Mouse (Mus musculus) adrenal gland, postnatal 36 days (tissue): ENCODE results near the gene Phlpp2. TPM values are rescaled to one million over a fixed set of nuclear protein-coding genes. Genes with fewer than 3 reads are reported as not detected.
"Not testable (repeated sequence)": the region's sequence is repeated elsewhere in the genome, so short reads cannot be mapped to it uniquely, and the experiment has no call there.

ENCODE experiments used
- DNase-seq, 2 experiments: peaks; one replicate each; pipeline ENCODE4 v3.0.0; 2021; ENCODE audit warnings: mixed read lengths in 1 of 2
- long read RNA-seq, 2 experiments: library from polyadenylated mRNA; stranded (forward); transcript quantifications; one replicate each; pipeline ENCODE4 v2.0.0; 2021; ENCODE audit warnings: borderline sequencing depth in 2 of 2
- total RNA-seq, 2 experiments: library from RNA; stranded (reverse); gene quantifications; 2 replicates each; pipeline ENCODE4 v1.2.3; 2021

Gene Phlpp2
- 1 to 10 TPM; 9.5 to 9.8 TPM for total RNA-seq
- long read RNA-seq, experiment 1, partial matches to known transcripts = 0 of 1 reads
- long read RNA-seq, experiment 1, other reads (novel, unspliced or antisense) = 1 of 1 reads
- long read RNA-seq, experiment 2, partial matches to known transcripts = 0 of 1 reads
- long read RNA-seq, experiment 2, other reads (novel, unspliced or antisense) = 1 of 1 reads

DNA sequence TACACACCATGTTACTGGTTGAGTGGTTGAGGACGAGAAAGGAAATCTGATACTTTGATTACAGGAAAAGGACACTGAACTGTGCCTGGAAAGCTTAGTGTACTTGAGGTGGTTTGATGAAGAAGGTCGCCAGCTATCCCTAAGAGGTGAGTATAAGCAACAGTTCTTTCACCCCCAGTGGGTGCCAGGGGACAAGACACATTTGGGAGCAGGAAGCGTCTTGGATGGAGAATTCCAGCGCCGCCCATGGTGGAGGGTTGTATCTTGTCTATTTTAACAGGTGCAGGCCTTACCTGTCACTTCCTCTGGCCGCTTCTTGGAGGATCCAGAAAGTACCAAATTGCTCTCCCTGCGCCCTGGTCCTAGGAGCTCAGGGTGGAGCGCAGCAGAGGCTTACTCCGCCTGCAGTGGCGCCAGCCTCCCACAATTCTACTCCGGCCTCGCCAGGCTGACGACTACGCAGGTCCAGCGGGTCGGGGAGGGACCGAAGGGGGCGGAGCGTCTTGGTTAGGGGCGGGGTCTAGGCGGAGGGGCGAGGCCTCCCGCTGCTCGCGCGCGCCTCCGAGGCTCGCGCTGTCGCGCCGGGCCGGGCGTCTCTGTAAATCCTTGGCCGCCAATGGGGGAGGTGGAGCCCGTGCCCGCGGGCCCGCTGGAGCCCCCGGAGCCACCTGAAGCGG, at the start of gene Phlpp2:
Gene Phlpp2, plus strand, starts transcription at position 540 of the 677 bp plus-strand sequence.
- DNase-seq = peak; percentile 99

DNA sequence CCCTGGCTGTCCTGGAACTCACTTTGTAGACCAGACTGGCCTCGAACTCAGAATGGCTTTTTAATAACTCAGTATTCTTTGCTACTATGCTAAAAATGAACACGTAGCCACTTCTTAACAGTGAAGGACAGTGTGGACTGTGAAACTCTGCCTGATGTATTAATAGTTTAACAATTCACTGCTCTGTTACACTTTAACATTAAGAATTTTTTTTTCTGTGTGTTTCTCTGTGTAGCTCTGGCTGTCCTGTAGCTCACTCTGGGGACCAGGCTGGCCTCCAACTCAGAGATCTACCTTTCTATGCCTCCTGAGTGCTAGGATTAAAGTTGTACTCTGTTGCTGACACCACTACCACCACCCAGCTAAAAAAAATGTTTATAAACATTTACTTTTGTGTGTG, 44.8 kb upstream of the Phlpp2 start:
- no peak for DNase-seq

DNA sequence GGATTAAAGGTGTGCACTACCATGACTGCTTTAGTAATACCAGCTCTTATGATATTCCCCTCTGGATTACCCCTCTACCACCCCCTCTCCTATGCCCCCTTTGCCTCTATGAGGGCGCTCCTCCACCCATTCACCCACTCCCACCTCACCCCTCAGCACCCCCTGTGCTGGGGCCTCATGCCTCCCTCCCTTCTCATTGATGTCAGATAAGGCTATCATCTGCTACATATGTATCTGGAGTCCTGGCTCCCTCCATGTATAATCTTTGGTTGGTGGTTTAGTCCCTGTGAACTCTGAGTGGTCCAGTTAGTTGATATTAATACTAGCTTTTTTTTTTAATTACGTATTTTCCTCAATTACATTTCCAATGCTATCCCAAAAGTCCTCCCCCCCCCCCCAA, 28.5 kb upstream of the Phlpp2 start:
- DNase-seq = no peak

DNA sequence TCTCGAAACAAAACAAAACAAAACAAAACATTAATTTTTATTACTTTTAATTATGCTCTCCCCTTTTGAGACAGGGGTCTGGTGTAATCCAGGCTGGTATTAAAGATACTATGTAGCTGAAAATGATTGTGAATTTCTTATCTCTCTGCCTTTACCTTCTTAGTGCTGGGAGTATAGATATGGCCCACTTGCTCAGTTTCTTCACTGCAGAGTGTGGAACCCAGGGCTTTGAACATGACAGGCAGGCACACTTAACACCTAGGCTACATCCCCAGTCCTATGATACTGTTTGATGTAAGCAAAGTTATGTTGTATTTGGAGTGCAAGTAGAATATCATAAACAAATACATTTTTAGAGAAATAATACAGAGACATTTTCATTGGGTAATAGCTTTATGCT, 25.9 kb upstream of the Phlpp2 start:
- no peak for DNase-seq

- DNase-seq = no peak
Observed at GRCm38 (mm10) chr8:109847866-109848265, 20.5 kb upstream of the Phlpp2 start.

- no peak for DNase-seq
Observed at GRCm38 (mm10) chr8:109848981-109849380, 19.4 kb upstream of the Phlpp2 start.

- peak; percentile 49 to 68 for DNase-seq
Observed at GRCm38 (mm10) chr8:109853423-109853822, 14.9 kb upstream of the Phlpp2 start.

DNA sequence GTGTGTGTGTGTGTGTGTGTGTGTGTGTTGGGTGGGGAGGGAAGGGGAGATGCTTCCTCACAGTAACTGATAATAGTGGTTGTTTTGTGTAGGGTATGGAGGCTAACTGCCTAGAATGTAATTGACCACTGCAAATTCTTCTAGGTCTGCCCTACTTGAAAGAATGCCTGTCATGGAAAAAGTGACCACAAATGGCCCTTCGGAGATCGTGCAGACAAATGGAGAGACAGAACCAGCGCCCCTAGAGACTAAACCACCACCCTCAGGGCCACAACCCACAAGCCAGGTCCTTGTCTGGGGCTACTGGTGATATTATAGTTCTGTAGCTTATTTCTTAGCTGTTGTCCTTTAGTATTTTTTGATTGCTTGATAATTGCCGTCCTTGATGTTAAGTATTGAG, 13.8 kb upstream of the Phlpp2 start:
- no peak for DNase-seq

DNA sequence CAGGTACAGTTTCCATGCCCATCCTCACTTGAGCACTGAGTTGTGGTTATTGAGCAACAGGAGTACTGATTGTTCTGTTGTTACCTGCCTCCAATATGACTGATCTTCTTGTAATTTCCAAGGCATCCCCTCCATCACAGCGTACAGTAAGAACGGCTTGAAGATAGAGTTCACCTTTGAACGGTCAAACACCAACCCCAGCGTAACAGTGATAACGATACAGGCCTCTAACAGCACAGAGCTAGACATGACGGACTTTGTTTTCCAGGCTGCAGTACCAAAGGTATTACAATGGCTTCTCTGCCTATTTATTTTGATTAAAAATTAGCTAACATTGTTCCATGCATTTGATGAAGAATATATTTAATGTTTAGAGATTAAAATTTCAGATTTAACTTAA, 12.9 kb upstream of the Phlpp2 start:
- no peak for DNase-seq

GRCm38 (mm10) chr8:109863398-109863797, 4.9 kb upstream of the Phlpp2 start:
- DNase-seq = peak; percentile 21 to 55

DNA sequence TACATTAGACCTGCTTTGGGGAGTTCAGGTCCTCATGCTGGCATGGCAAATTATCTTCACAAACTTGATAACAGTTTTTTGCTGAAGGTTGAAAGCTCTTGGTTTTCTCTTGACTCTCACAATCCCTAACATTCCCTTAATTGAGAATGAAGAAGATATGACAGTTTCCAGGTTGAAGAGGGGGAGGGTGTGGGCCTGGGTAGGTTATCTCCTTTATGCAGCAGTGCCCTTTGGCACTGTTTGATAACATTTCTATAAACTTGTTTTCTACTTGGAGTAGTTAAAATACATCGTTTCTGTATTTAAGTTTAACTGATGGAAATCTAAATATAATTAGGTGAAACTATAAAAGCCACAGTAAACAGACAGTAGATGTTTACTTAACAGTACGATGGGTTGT, 3.5 kb upstream of the Phlpp2 start:
- DNase-seq = no peak

GRCm38 (mm10) chr8:109865536-109865935, 2.8 kb upstream of the Phlpp2 start:
- no peak for DNase-seq

- no peak for DNase-seq
Observed at GRCm38 (mm10) chr8:109866690-109867089, 1.7 kb upstream of the Phlpp2 start.

- peak; percentile 56 to 68 for DNase-seq
Observed at GRCm38 (mm10) chr8:109868680-109869361, 479 bp downstream of the Phlpp2 start.

- DNase-seq = no peak
Observed at GRCm38 (mm10) chr8:109871056-109871455, 2.7 kb downstream of the Phlpp2 start.

GRCm38 (mm10) chr8:109873800-109874199, 5.5 kb downstream of the Phlpp2 start:
- DNase-seq = not testable (repeated sequence)

DNA sequence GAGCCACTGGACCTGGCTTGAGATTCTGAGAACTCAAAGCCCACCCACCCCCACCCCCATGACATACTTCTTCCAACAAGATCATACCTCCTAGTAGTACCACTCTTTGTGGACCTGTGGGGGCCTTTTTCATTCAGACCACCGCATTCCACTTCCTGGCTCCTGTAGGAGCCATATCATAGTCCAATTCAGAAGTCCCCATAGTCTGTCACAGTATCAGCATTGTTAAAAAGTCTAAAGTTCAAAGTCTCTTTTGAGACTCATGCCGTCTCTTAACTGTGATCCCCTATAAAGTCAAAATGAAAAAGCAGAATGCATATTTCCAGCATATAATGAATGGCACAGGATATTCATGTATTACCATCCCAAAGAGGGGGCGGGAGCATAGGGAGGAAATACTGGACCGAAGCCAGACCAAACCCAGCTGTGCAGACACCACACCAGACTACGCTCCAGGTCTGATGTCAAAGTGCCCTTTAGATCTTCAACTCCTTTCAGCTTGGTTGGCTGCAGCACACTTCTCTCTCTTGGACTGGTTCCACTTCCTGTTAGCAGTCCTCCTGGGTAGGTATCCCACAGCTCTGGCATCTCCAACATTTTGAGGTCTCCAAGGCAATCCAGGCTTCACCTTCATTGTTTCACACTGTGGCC, 11.8 kb downstream of the Phlpp2 start:
- no peak for DNase-seq

DNA sequence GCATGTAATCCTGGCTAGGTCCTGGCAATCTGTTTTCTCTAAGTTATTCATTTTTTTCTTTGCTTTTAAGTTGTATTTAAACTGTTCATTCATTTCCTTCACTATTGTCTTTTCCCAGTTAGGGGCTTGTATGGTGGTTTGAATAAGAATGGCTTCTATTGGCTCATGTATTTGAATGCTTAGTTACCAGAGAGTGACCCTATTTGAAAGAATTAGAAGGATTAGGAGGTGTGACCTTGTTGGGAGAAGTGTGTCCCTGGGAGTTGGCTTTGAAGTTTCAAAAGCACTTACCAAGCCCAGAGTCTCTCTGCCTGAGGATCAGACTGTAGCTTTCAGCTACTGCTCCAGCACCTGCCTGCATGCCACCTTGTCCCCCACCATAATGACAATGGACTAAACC, 17.0 kb downstream of the Phlpp2 start:
- no peak for DNase-seq

DNA sequence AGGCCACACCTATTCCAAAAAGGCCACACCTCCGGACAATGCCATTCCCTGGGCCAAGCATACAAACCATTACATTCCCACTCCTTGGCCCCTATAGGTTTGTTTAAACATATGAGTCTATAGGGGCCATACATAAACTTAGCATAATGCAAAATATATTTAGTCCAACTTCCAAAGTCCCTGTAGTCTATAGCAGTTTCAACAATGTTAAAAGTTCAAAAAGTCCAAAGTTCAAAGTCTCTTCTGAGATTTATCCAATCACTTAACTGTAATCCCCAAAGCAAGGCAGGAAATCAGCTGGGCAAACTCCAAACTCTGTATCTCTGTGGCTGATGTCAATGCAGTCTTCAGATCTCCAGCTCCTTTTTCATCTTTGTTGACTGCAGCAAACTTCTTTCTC, 20.9 kb downstream of the Phlpp2 start:
- DNase-seq = no peak

GRCm38 (mm10) chr8:109890794-109891585, 22.6 kb downstream of the Phlpp2 start:
- no peak for DNase-seq

GRCm38 (mm10) chr8:109894636-109895035, 26.3 kb downstream of the Phlpp2 start:
- DNase-seq = no peak

GRCm38 (mm10) chr8:109895355-109895754, 27.0 kb downstream of the Phlpp2 start:
- DNase-seq = no peak
